Mouse (Mus musculus): Measurements from ENCODE around the gene Ddx39b. TPM values are rescaled to one million over a fixed set of nuclear protein-coding genes. Genes with fewer than 3 reads are reported as not detected.

Ddx39b gene
- polyA plus RNA-seq, 1 experiment from 2014 or later, result 616 TPM

GRCm38 (mm10) chr17:35261651-35262050 is 20.1 kb downstream of the Ddx39b start:
- Histone ChIP-seq H3K27me3 (ENCODE audit: control insufficient read depth, insufficient read depth, low read length) (peaks cover 25% of the 10 kb centered on the region), H3K9ac (ENCODE audit: low read depth, low read length) (no peak overlapping the region), H3K27ac (ENCODE audit: low read depth, low read length) (no peak overlapping the region), H3K4me3 (ENCODE audit: low read length) (no peak overlapping the region), H3K36me3 (ENCODE audit: control insufficient read depth, insufficient read depth, low read length) (no peaks in the 10 kb centered on the region), H3K4me1 (ENCODE audit: control insufficient read depth, insufficient read depth, low read length) (no peaks in the 10 kb centered on the region), H3K4me2 (replicated peaks; ENCODE audit: low read depth, low read length) (no peak overlapping the region), H3K9me3 (ENCODE audit: control insufficient read depth, low read length) (no peaks in the 10 kb centered on the region)
- 69% methylated on average over 13 of the region's 13 CpGs for WGBS
- ATAC-seq (ENCODE audit: low FRiP score, low TSS enrichment), result no peak

GRCm38 (mm10) chr17:35262664-35263522 is 21.3 kb downstream of the Ddx39b start, which contains the start of gene H2-D1:
Gene H2-D1, plus strand, starts transcription at chr17:35262730.
- Histone ChIP-seq H3K4me2 (replicated peaks; ENCODE audit: low read depth, low read length) (peak within 1 kb of the TSS; percentile 99), H3K36me3 (ENCODE audit: control insufficient read depth, insufficient read depth, low read length) (no peaks in the 10 kb centered on the region), H3K27me3 (ENCODE audit: control insufficient read depth, insufficient read depth, low read length) (peaks cover 25% of the 10 kb centered on the region), H3K27ac (ENCODE audit: low read depth, low read length) (no peak within 1 kb of the TSS), H3K4me1 (ENCODE audit: control insufficient read depth, insufficient read depth, low read length) (no peaks in the 10 kb centered on the region), H3K4me3 (ENCODE audit: low read length) (peak within 1 kb of the TSS; percentile 64), H3K9me3 (ENCODE audit: control insufficient read depth, low read length) (no peaks in the 10 kb centered on the region), H3K9ac (ENCODE audit: low read depth, low read length) (peak within 1 kb of the TSS; percentile 50)
- WGBS, result 1% methylated on average over 73 of the region's 73 CpGs
- peak; percentile 90 for ATAC-seq (ENCODE audit: low FRiP score, low TSS enrichment)

- peak; percentile 28; the same call in 1 of the 2 replicates for ATAC-seq (ENCODE audit: low FRiP score, low TSS enrichment)
- WGBS, result 1% methylated on average over 28 of the region's 31 CpGs
- H3K27me3 ChIP-seq (ENCODE audit: control insufficient read depth, insufficient read depth, low read length), result peaks cover 25% of the 10 kb centered on the region
These were observed 22.0 kb downstream of the Ddx39b start for GRCm38 (mm10) chr17:35263523-35263883.

GRCm38 (mm10) chr17:35267399-35268086 is 26.0 kb downstream of the Ddx39b start:
- 55% methylated on average over 1 of the region's 1 CpGs for WGBS
- no peaks in the 10 kb centered on the region for H3K9me3 ChIP-seq (ENCODE audit: control insufficient read depth, low read length)

More at GRCm38 (mm10) chr17:35263523-35263883, 22.0 kb downstream of the Ddx39b start:
- Histone ChIP-seq H3K4me2 (replicated peaks; ENCODE audit: low read depth, low read length) (peak overlapping the region; percentile 99), H3K36me3 (ENCODE audit: control insufficient read depth, insufficient read depth, low read length) (no peaks in the 10 kb centered on the region), H3K9me3 (ENCODE audit: control insufficient read depth, low read length) (no peaks in the 10 kb centered on the region), H3K4me3 (ENCODE audit: low read length) (peak overlapping the region; percentile 64), H3K9ac (ENCODE audit: low read depth, low read length) (peak overlapping the region; percentile 50), H3K4me1 (ENCODE audit: control insufficient read depth, insufficient read depth, low read length) (no peaks in the 10 kb centered on the region), H3K27ac (ENCODE audit: low read depth, low read length) (no peak overlapping the region)

GRCm38 (mm10) chr17:35269653-35270347 is 28.3 kb downstream of the Ddx39b start:
- 0 out of 2 replicates have a peak, but pooled peaks have one; percentile 64 for ATAC-seq (ENCODE audit: low FRiP score, low TSS enrichment)
- H3K27me3 ChIP-seq (ENCODE audit: control insufficient read depth, insufficient read depth, low read length), result peaks cover 5% of the 10 kb centered on the region; the same call in 1 of the 2 replicates
- H3K9me3 ChIP-seq (ENCODE audit: control insufficient read depth, low read length), result peaks cover 4% of the 10 kb centered on the region
- H3K36me3 ChIP-seq (ENCODE audit: control insufficient read depth, insufficient read depth, low read length), result no peaks in the 10 kb centered on the region
- no peaks in the 10 kb centered on the region for H3K4me1 ChIP-seq (ENCODE audit: control insufficient read depth, insufficient read depth, low read length)
- no peak overlapping the region for H3K9ac ChIP-seq (ENCODE audit: low read depth, low read length)
- H3K4me2 ChIP-seq (replicated peaks; ENCODE audit: low read depth, low read length), result no peak overlapping the region
- no peak overlapping the region for H3K27ac ChIP-seq (ENCODE audit: low read depth, low read length)
- no peak overlapping the region for H3K4me3 ChIP-seq (ENCODE audit: low read length)
- 35% methylated on average over 3 of the region's 3 CpGs for WGBS

More at GRCm38 (mm10) chr17:35267399-35268086, 26.0 kb downstream of the Ddx39b start:
- H3K9ac ChIP-seq (ENCODE audit: low read depth, low read length), result no peak overlapping the region
- H3K27ac ChIP-seq (ENCODE audit: low read depth, low read length), result no peak overlapping the region
- no peak for ATAC-seq (ENCODE audit: low FRiP score, low TSS enrichment)
- H3K36me3 ChIP-seq (ENCODE audit: control insufficient read depth, insufficient read depth, low read length), result no peaks in the 10 kb centered on the region
- no peak overlapping the region for H3K4me2 ChIP-seq (replicated peaks; ENCODE audit: low read depth, low read length)
- H3K27me3 ChIP-seq (ENCODE audit: control insufficient read depth, insufficient read depth, low read length), result peaks cover 19% of the 10 kb centered on the region; the same call in 1 of the 2 replicates
- no peak overlapping the region for H3K4me3 ChIP-seq (ENCODE audit: low read length)
- H3K4me1 ChIP-seq (ENCODE audit: control insufficient read depth, insufficient read depth, low read length), result no peaks in the 10 kb centered on the region

GRCm38 (mm10) chr17:35272249-35272648 is 30.7 kb downstream of the Ddx39b start:
- no peak overlapping the region for H3K9ac ChIP-seq (ENCODE audit: low read depth, low read length)
- H3K27ac ChIP-seq (ENCODE audit: low read depth, low read length), result no peak overlapping the region
- 76% methylated on average over 3 of the region's 3 CpGs for WGBS
- H3K4me2 ChIP-seq (replicated peaks; ENCODE audit: low read depth, low read length), result no peak overlapping the region
- H3K27me3 ChIP-seq (ENCODE audit: control insufficient read depth, insufficient read depth, low read length), result peaks cover 9% of the 10 kb centered on the region
- peaks cover 4% of the 10 kb centered on the region for H3K9me3 ChIP-seq (ENCODE audit: control insufficient read depth, low read length)
- no peaks in the 10 kb centered on the region for H3K4me1 ChIP-seq (ENCODE audit: control insufficient read depth, insufficient read depth, low read length)
- no peak for ATAC-seq (ENCODE audit: low FRiP score, low TSS enrichment)
- no peak overlapping the region for H3K4me3 ChIP-seq (ENCODE audit: low read length)
- H3K36me3 ChIP-seq (ENCODE audit: control insufficient read depth, insufficient read depth, low read length), result no peaks in the 10 kb centered on the region

- H3K27me3 ChIP-seq (ENCODE audit: control insufficient read depth, insufficient read depth, low read length), result peaks cover 9% of the 10 kb centered on the region
- H3K36me3 ChIP-seq (ENCODE audit: control insufficient read depth, insufficient read depth, low read length), result no peaks in the 10 kb centered on the region
- H3K27ac ChIP-seq (ENCODE audit: low read depth, low read length), result no peak overlapping the region
- WGBS, result 8% methylated on average over 11 of the region's 11 CpGs
- H3K9me3 ChIP-seq (ENCODE audit: control insufficient read depth, low read length), result peaks cover 4% of the 10 kb centered on the region
- no peak overlapping the region for H3K4me3 ChIP-seq (ENCODE audit: low read length)
- no peaks in the 10 kb centered on the region for H3K4me1 ChIP-seq (ENCODE audit: control insufficient read depth, insufficient read depth, low read length)
- no peak overlapping the region for H3K9ac ChIP-seq (ENCODE audit: low read depth, low read length)
- no peak overlapping the region for H3K4me2 ChIP-seq (replicated peaks; ENCODE audit: low read depth, low read length)
- ATAC-seq (ENCODE audit: low FRiP score, low TSS enrichment), result peak; percentile 58
These were observed 33.2 kb downstream of the Ddx39b start for GRCm38 (mm10) chr17:35274770-35275169.

- peaks cover 9% of the 10 kb centered on the region for H3K27me3 ChIP-seq (ENCODE audit: control insufficient read depth, insufficient read depth, low read length)
- H3K4me2 ChIP-seq (replicated peaks; ENCODE audit: low read depth, low read length), result no peak overlapping the region
- H3K9ac ChIP-seq (ENCODE audit: low read depth, low read length), result no peak overlapping the region
- no peak for ATAC-seq (ENCODE audit: low FRiP score, low TSS enrichment)
- no peaks in the 10 kb centered on the region for H3K36me3 ChIP-seq (ENCODE audit: control insufficient read depth, insufficient read depth, low read length)
- 19% methylated on average over 13 of the region's 13 CpGs for WGBS
- peaks cover 4% of the 10 kb centered on the region for H3K9me3 ChIP-seq (ENCODE audit: control insufficient read depth, low read length)
- H3K4me1 ChIP-seq (ENCODE audit: control insufficient read depth, insufficient read depth, low read length), result no peaks in the 10 kb centered on the region
- H3K27ac ChIP-seq (ENCODE audit: low read depth, low read length), result no peak overlapping the region
- H3K4me3 ChIP-seq (ENCODE audit: low read length), result no peak overlapping the region
These were observed 34.8 kb downstream of the Ddx39b start for GRCm38 (mm10) chr17:35276304-35276864.

All from kidney, embryonic 14.5 days (tissue).